Mouse (Mus musculus) embryo, embryonic 10 days (tissue): Measurements from ENCODE around the gene 4931423N10Rik.
A peak's percentile ranks its signal among the peaks of the same experiment; 100 is the strongest.

Experiments
- DNase-seq: peaks from one replicate; pipeline ENCODE4 v3.0.0-alpha.2; 2015; ENCODE audit warnings: low spot score

The 4931423N10Rik gene

GRCm38 (mm10) chr2:23207070-23207526, at the start of gene 4931423N10Rik:
Gene 4931423N10Rik, plus strand, starts transcription at chr2:23207476.
- peak; percentile 12 for DNase-seq

- no peak for DNase-seq
Measured at GRCm38 (mm10) chr2:23172305-23172704, 35.0 kb upstream of the 4931423N10Rik start.

GRCm38 (mm10) chr2:23194366-23194765, 12.9 kb upstream of the 4931423N10Rik start:
- no peak for DNase-seq

- no peak for DNase-seq
Measured at GRCm38 (mm10) chr2:23201034-23201433, 6.2 kb upstream of the 4931423N10Rik start.

- DNase-seq, result no peak
Measured at GRCm38 (mm10) chr2:23202900-23203670, 4.2 kb upstream of the 4931423N10Rik start.

- DNase-seq, result no peak
Measured at GRCm38 (mm10) chr2:23213661-23214060, 6.4 kb downstream of the 4931423N10Rik start.

- DNase-seq, result no peak
Measured at GRCm38 (mm10) chr2:23225199-23225598, 17.9 kb downstream of the 4931423N10Rik start.

GRCm38 (mm10) chr2:23228463-23228862, 21.2 kb downstream of the 4931423N10Rik start:
- no peak for DNase-seq

GRCm38 (mm10) chr2:23234065-23234773, 26.9 kb downstream of the 4931423N10Rik start:
- DNase-seq, result peak; percentile 69

GRCm38 (mm10) chr2:23290991-23291390, 83.7 kb downstream of the 4931423N10Rik start:
- DNase-seq, result peak; percentile 54

GRCm38 (mm10) chr2:23314869-23315268, 107.6 kb downstream of the 4931423N10Rik start:
- no peak for DNase-seq
